Mouse (Mus musculus) limb, embryonic 15.5 days (tissue): ENCODE data around the gene Ankrd34c. TPM values are rescaled to one million over a fixed set of nuclear protein-coding genes. Genes with fewer than 3 reads are reported as not detected.

Source experiments
- ATAC-seq: fragments of 200-750 bp; cut with Nextera tagmentation; 2 replicates; pipeline ENCODE4 v1.8.0; 2017; ENCODE audit warnings: low read depth, moderate TSS enrichment; ENCODE audit not compliant: insufficient number of reproducible peaks, low FRiP score, low TSS enrichment
- H3K27ac ChIP-seq: fragments of 300-500 bp; sonication (generic); 2 replicates; pipeline ENCODE4 v1.5.1; 2015; ENCODE audit warnings: moderate library complexity, mild to moderate bottlenecking, inconsistent platforms
- H3K27me3 ChIP-seq: fragments of 300-500 bp; sonication (generic); 2 replicates; pipeline ENCODE4 v1.6.1; 2015; ENCODE audit warnings: inconsistent platforms
- H3K36me3 ChIP-seq: fragments of 300-500 bp; sonication (generic); 2 replicates; pipeline ENCODE4 v1.6.1; 2015; ENCODE audit warnings: inconsistent platforms
- H3K4me1 ChIP-seq: fragments of 300-500 bp; sonication (generic); 2 replicates; pipeline ENCODE4 v1.6.1; 2015; ENCODE audit warnings: inconsistent platforms
- H3K4me2 ChIP-seq: fragments of 300-500 bp; sonication (generic); 2 replicates; pipeline ENCODE4 v1.6.1; 2015; ENCODE audit warnings: mild to moderate bottlenecking, inconsistent platforms
- H3K4me3 ChIP-seq: fragments of 300-500 bp; sonication (generic); 2 replicates; pipeline ENCODE4 v1.5.1; 2015; ENCODE audit warnings: mild to moderate bottlenecking, inconsistent platforms
- H3K9ac ChIP-seq: fragments of 300-500 bp; sonication (generic); 2 replicates; pipeline ENCODE4 v1.6.1; 2015; ENCODE audit warnings: inconsistent platforms
- H3K9me3 ChIP-seq: fragments of 300-500 bp; sonication (generic); 2 replicates; pipeline ENCODE4 v1.6.1; 2016; ENCODE audit warnings: inconsistent platforms
- WGBS: fragments of 180-500 bp; shearing (Covaris S2); methylation state at CpG from one replicate; pipeline ENCODE4 v1.1.7; 2015; 5-methylcytosine and 5-hydroxymethylcytosine counted together
- polyA plus RNA-seq: library from polyadenylated mRNA; unstranded; fragments of >200 nt; fragmentation: Nextera tagmentation; extraction: Ambion mirVana; gene quantifications from 2 replicates; pipeline ENCODE4 v1.2.1, GENCODE M21; 2015

The Ankrd34c gene
- polyA plus RNA-seq, 1 experiment from 2014 or later: 0.05 TPM

GRCm38 (mm10) chr9:89706906-89707305 is 31.4 kb downstream of the Ankrd34c start:
- Histone ChIP-seq H3K4me1 (peaks cover 11% of the 10 kb centered on the region), H3K9ac (no peak overlapping the region), H3K36me3 (peaks cover 8% of the 10 kb centered on the region; the same call in 1 of the 2 replicates), H3K9me3 (no peaks in the 10 kb centered on the region), H3K27ac (no peak overlapping the region), H3K4me3 (no peak overlapping the region), H3K4me2 (no peak overlapping the region), H3K27me3 (no peaks in the 10 kb centered on the region)
- 31% methylated on average over 4 of the region's 4 CpGs for WGBS
- no peak for ATAC-seq

- peak; percentile 12; the same call in 1 of the 2 replicates for ATAC-seq
- Histone ChIP-seq H3K9ac (peak overlapping the region; percentile 63), H3K36me3 (peaks cover 25% of the 10 kb centered on the region), H3K4me1 (peaks cover 11% of the 10 kb centered on the region), H3K27ac (peak overlapping the region; percentile 90), H3K9me3 (no peaks in the 10 kb centered on the region), H3K4me3 (peak overlapping the region; percentile 73), H3K4me2 (peak overlapping the region; percentile 92), H3K27me3 (no peaks in the 10 kb centered on the region)
- WGBS: 9% methylated on average over 10 of the region's 10 CpGs
Observed at GRCm38 (mm10) chr9:89705197-89705533, 33.1 kb downstream of the Ankrd34c start.

- Histone ChIP-seq H3K9me3 (no peaks in the 10 kb centered on the region), H3K4me2 (peak within 1 kb of the TSS; percentile 92), H3K4me3 (peak within 1 kb of the TSS; percentile 73), H3K27ac (peak within 1 kb of the TSS; percentile 90), H3K27me3 (no peaks in the 10 kb centered on the region), H3K36me3 (peaks cover 31% of the 10 kb centered on the region), H3K9ac (peak within 1 kb of the TSS; percentile 85), H3K4me1 (peaks cover 11% of the 10 kb centered on the region)
- peak; percentile 96 for ATAC-seq
- WGBS: 2% methylated on average over 49 of the region's 52 CpGs
Observed at GRCm38 (mm10) chr9:89704265-89705196, 33.7 kb downstream of the Ankrd34c start, which contains the start of gene Tmed3. Gene Tmed3, minus strand, starts transcription at chr9:89705068.

GRCm38 (mm10) chr9:89700910-89701457 is 37.3 kb downstream of the Ankrd34c start:
- Histone ChIP-seq H3K27ac (no peak overlapping the region), H3K4me2 (no peak overlapping the region), H3K4me3 (no peak overlapping the region), H3K27me3 (no peaks in the 10 kb centered on the region), H3K9ac (no peak overlapping the region), H3K36me3 (peaks cover 56% of the 10 kb centered on the region), H3K4me1 (peaks cover 11% of the 10 kb centered on the region), H3K9me3 (no peaks in the 10 kb centered on the region)
- WGBS: 92% methylated on average over 2 of the region's 2 CpGs
- no peak for ATAC-seq

- no peak overlapping the region for H3K4me2 ChIP-seq
- H3K36me3 ChIP-seq: peaks cover 31% of the 10 kb centered on the region
- no peak overlapping the region for H3K4me3 ChIP-seq
- no peaks in the 10 kb centered on the region for H3K9me3 ChIP-seq
- ATAC-seq: no peak
- no peak overlapping the region for H3K9ac ChIP-seq
- WGBS: 70% methylated on average over 1 of the region's 1 CpGs
- no peaks in the 10 kb centered on the region for H3K27me3 ChIP-seq
- no peak overlapping the region for H3K27ac ChIP-seq
- no peaks in the 10 kb centered on the region for H3K4me1 ChIP-seq
Observed at GRCm38 (mm10) chr9:89695143-89695542, 43.1 kb downstream of the Ankrd34c start.

GRCm38 (mm10) chr9:89693670-89694069 is 44.6 kb downstream of the Ankrd34c start:
- Histone ChIP-seq H3K27ac (no peak overlapping the region), H3K27me3 (no peaks in the 10 kb centered on the region), H3K4me3 (no peak overlapping the region), H3K4me2 (no peak overlapping the region), H3K9me3 (no peaks in the 10 kb centered on the region), H3K4me1 (no peaks in the 10 kb centered on the region), H3K9ac (no peak overlapping the region), H3K36me3 (peaks cover 16% of the 10 kb centered on the region)
- no peak for ATAC-seq
- 94% methylated on average over 2 of the region's 2 CpGs for WGBS

- H3K4me3 ChIP-seq: no peak overlapping the region
- no peaks in the 10 kb centered on the region for H3K4me1 ChIP-seq
- H3K9me3 ChIP-seq: no peaks in the 10 kb centered on the region
- no peaks in the 10 kb centered on the region for H3K36me3 ChIP-seq
- H3K4me2 ChIP-seq: no peak overlapping the region
- no peaks in the 10 kb centered on the region for H3K27me3 ChIP-seq
- no peak overlapping the region for H3K27ac ChIP-seq
- no peak overlapping the region for H3K9ac ChIP-seq
- 63% methylated on average over 1 of the region's 1 CpGs for WGBS
- no peak for ATAC-seq
Observed at GRCm38 (mm10) chr9:89689179-89689578, 49.1 kb downstream of the Ankrd34c start.

GRCm38 (mm10) chr9:89687503-89688226 is 50.6 kb downstream of the Ankrd34c start:
- no peak overlapping the region for H3K9ac ChIP-seq
- no peak overlapping the region for H3K27ac ChIP-seq
- 56% methylated on average over 10 of the region's 10 CpGs for WGBS
- H3K4me3 ChIP-seq: no peak overlapping the region
- no peak for ATAC-seq
- no peak overlapping the region for H3K4me2 ChIP-seq
- H3K36me3 ChIP-seq: no peaks in the 10 kb centered on the region
- no peaks in the 10 kb centered on the region for H3K27me3 ChIP-seq
- H3K9me3 ChIP-seq: no peaks in the 10 kb centered on the region
- no peaks in the 10 kb centered on the region for H3K4me1 ChIP-seq

- Histone ChIP-seq H3K36me3 (no peaks in the 10 kb centered on the region), H3K27ac (no peak overlapping the region), H3K4me2 (no peak overlapping the region), H3K4me1 (no peaks in the 10 kb centered on the region), H3K4me3 (no peak overlapping the region), H3K9me3 (no peaks in the 10 kb centered on the region), H3K9ac (no peak overlapping the region), H3K27me3 (no peaks in the 10 kb centered on the region)
- WGBS: 70% methylated on average over 2 of the region's 2 CpGs
- no peak for ATAC-seq
Observed at GRCm38 (mm10) chr9:89686262-89686661, 52.0 kb downstream of the Ankrd34c start.

GRCm38 (mm10) chr9:89678974-89679373 is 59.3 kb downstream of the Ankrd34c start:
- no peak for ATAC-seq
- Histone ChIP-seq H3K27ac (no peak overlapping the region), H3K27me3 (no peaks in the 10 kb centered on the region), H3K9ac (no peak overlapping the region), H3K4me2 (no peak overlapping the region), H3K4me3 (no peak overlapping the region), H3K4me1 (no peaks in the 10 kb centered on the region), H3K9me3 (no peaks in the 10 kb centered on the region), H3K36me3 (no peaks in the 10 kb centered on the region)
- WGBS: 44% methylated on average over 1 of the region's 1 CpGs
